Mouse (Mus musculus): Measurements from ENCODE around the gene Phf20.

Phf20 gene

DNA sequence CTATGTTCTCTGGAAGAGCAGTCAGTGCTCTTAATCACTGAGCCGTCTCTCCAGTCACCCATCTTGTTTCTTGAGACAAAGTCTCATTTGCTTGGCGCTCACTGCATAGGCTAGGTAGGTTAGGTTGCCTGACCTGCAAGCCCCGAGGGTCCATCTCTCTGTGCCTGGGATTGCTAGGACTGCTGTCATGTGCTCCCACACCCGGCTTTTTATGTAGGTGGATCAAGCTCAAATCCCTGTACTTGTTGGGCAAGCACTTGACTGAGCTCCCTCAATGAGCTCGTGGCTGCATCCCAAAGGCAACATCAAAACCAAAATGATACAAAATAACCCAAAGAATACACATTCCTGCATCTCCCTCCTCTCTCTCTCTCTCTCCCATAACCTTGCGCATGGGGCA, 125.3 kb downstream of the Phf20 start:
- DNase-seq: peak; percentile 78

DNA sequence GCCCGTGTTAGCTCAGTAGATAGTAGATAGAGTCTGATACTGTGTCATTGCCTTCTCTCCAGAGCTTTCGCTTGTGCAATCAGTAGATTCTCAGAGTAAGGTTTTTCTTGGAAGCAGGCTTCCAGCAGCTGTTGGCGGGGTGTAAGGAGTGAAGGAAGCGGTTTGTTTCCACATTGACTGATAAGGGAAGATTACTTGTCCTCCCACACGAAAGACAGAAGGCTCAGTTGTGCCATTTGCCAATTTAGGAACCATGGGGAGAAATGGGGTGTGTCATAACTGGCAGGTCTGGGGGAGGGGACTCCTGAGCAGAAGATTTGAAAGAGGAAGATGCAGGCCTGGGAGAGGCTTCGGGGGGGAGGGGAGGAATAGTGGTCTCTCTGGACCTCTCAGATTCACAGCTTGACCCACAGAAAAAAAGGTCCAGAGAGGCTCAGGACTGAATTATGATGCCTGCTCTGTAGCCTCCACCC, 127.9 kb downstream of the Phf20 start:
- peak; percentile 98 for DNase-seq

GRCm38 (mm10) chr2:156324681-156325080, 128.4 kb downstream of the Phf20 start:
- peak; percentile 98 for DNase-seq

- no peak for DNase-seq
Observed at GRCm38 (mm10) chr2:156330681-156331080, 134.4 kb downstream of the Phf20 start.

DNA sequence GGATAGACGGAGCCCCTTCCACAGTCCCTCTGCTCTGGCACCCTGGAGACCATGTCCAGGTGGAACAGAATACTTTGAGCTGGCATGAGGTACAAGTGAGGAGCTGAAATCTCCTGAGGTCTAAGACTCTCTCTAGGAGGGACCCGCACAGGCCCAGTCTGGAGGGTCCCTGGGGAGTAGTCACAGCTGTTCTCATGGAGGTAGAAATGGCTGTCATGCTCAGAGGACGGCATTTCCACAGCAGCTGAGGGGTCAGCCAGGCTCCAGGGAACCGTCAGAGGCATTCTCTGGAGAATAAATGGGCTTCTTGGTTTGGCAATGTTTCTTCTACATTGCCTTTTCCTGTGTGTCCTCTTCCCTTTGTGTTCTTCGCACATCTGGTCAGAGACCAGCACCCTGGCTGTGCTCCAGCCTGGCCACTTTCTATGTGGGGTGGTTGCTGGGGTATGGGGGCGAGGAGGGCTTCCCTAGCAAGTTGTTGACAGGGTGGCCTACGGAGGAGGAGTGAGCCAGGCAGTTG, 135.2 kb downstream of the Phf20 start:
- peak; percentile 89 for DNase-seq

- DNase-seq: peak; percentile 74
Observed at GRCm38 (mm10) chr2:156340078-156340477, 143.8 kb downstream of the Phf20 start.

GRCm38 (mm10) chr2:156344775-156345532, 148.7 kb downstream of the Phf20 start:
- peak; percentile 89 for DNase-seq

DNA sequence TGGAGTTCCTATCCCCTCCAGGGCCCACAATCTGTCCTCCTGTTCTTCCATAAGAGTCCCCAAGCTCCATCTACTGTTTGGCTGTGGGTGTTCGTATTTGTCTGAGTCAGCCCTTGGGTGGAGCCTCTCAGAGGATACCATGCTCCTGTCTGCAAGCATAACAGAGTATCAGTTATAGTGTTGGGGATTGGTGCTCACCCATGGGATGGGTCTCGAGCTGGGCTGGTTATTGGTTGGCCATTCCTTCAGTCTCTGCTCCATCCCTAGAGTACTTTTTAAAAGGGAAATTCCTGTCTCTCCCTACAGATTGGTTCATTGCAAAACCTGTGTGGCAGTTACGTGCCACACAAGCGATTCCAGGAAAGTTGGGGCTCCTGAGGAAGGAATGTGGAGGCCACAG, 152.5 kb downstream of the Phf20 start:
- peak; percentile 93 for DNase-seq

DNA sequence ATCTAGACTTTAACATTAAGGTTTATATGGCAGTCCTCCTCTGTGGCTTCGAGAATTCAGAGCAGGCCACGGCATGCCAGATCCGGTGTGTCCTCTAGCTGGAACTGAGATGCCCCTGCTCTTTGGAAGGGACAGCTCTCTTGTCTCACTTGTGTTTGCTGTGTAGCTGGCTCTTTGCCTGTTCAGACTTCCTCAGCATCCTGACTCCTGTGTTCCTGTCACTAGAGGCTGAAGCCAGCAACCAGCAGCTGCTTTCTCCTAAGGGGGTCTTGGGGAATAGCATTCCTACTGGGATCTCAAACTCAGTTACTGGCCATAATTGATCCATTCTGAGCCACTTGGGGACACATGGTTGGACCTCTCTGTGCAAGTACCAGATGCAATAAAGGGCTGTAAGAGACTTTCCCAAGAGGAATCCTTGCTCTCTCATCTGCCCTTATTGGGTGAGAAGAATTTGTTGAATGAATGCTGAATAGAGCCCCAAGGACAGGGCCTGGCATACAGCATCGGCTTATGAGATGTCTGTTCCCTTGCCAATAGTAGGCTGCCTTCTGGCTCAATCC, 153.1 kb downstream of the Phf20 start:
- peak; percentile 76 for DNase-seq

GRCm38 (mm10) chr2:156351243-156351642, 155.0 kb downstream of the Phf20 start:
- no peak for DNase-seq

DNA sequence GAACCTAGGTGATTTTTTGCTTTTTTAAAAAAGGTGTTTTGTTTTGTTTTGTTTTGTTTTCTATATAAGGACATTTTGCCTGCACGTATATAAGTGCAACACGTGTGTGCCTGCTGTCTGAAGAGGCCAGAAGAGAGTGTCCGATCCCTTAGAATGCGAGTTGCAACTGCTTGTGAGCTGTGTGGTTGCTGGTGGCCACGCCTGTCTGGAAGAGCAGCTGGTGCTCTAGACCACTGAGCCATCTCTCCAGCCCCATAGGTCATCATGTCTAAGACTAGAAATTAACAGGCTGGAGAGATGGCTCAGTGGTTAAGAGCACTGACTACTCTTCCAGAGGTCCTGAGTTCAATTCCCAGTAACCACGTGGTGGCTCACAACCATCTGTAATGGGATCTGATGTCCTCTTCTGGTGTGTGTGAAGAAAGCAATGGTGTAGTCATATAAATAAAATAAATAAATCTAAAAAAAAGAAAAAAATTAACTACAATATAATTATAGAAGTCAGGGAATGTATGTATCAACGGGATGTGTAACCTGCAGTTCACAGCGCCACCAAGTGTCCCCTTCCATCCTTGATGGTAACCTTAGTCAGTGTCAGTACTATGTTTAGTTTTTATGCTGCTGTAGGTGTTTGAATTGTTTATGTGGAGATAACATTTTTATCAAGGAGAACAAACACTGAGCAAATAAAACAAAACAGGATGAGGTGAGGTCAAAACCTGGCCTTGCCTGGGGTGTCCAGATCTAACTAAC, 156.3 kb downstream of the Phf20 start:
- DNase-seq: no peak

GRCm38 (mm10) chr2:156353265-156353692, 157.0 kb downstream of the Phf20 start:
- DNase-seq: peak; percentile 96

- no peak for DNase-seq
Observed at GRCm38 (mm10) chr2:156356031-156356430, 159.8 kb downstream of the Phf20 start.
